Mouse (Mus musculus): ENCODE results near the gene Adra1b.

DNA sequence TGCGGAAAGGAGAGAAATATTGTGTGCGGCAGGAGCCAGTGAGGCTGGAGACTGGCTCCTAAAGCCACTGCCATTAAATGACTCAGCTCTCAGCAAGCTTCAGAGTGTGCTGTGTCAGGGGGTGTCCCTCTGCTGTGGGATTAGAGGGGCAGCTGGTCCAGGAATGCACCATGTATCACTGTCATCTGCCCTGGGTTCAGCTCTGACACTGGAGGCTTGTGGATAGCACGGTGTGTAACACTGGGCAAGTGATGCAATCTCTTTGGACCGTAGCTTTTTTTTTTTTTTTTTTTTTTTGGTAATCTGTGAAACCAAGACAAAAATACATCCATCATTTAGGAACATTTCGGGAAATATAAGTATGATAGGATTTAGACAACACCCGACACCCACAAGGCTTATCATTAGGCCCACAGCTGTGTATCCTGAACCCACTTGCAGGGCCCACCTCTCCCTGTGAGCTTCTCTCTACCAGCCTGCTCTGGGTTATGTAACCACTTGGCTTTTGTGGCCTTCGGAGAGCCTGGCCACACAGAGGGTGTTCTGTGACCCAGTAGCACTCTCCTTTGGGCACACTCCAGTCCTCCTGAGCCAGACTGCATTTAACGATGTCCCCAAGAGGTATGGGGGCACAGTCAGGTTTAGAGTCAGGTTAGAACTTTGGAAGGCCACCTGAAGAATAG, 26.3 kb upstream of the Adra1b start:
- TF ChIP-seq CTCF (IDR thresholded peaks at IDR 0.05): no peak
- TF ChIP-seq EP300 (IDR thresholded peaks at IDR 0.05; ENCODE audit: insufficient read depth, low read depth, low read length): no peak
- TF ChIP-seq POLR2A (IDR thresholded peaks at IDR 0.05; ENCODE audit: insufficient read depth, low read depth, low read length): no peak
